Mouse (Mus musculus) neural tube, embryonic 15.5 days (tissue): ENCODE measurements around the gene Vamp3. TPM values are rescaled to one million over a fixed set of nuclear protein-coding genes. Genes with fewer than 3 reads are reported as not detected.
"Not testable (repeated sequence)": the region's sequence is repeated elsewhere in the genome, so short reads cannot be mapped to it uniquely, and the experiment has no call there.

ENCODE experiments used
- ATAC-seq: fragments of 200-750 bp; cut with Nextera tagmentation; 2 replicates; pipeline ENCODE4 v1.8.0; 2017; ENCODE audit warnings: mild to moderate bottlenecking, moderate TSS enrichment, moderate library complexity; ENCODE audit not compliant: low FRiP score
- H3K27ac ChIP-seq: fragments of 300-500 bp; sonication (generic); replicated peaks from 2 replicates; pipeline ENCODE4 v1.5.1; 2015; ENCODE audit warnings: mild to moderate bottlenecking, inconsistent platforms
- H3K27me3 ChIP-seq: fragments of 300-500 bp; sonication (generic); replicated peaks from 2 replicates; pipeline ENCODE4 v1.6.1; 2015; ENCODE audit warnings: inconsistent platforms
- H3K36me3 ChIP-seq: fragments of 300-500 bp; sonication (generic); 2 replicates; pipeline ENCODE4 v1.6.1; 2015; ENCODE audit warnings: inconsistent platforms
- H3K4me1 ChIP-seq: fragments of 300-500 bp; sonication (generic); 2 replicates; pipeline ENCODE4 v1.6.1; 2015; ENCODE audit warnings: inconsistent platforms
- H3K4me2 ChIP-seq: fragments of 300-500 bp; sonication (generic); 2 replicates; pipeline ENCODE4 v1.6.1; 2015; ENCODE audit warnings: inconsistent platforms, mild to moderate bottlenecking, moderate library complexity
- H3K4me3 ChIP-seq: fragments of 300-500 bp; sonication (generic); replicated peaks from 2 replicates; pipeline ENCODE4 v1.5.1; 2015; ENCODE audit warnings: mild to moderate bottlenecking, inconsistent platforms
- H3K9ac ChIP-seq: fragments of 300-500 bp; sonication (generic); replicated peaks from 2 replicates; pipeline ENCODE4 v1.6.1; 2015; ENCODE audit warnings: mild to moderate bottlenecking, inconsistent platforms
- H3K9me3 ChIP-seq: fragments of 300-500 bp; sonication (generic); replicated peaks from 2 replicates; pipeline ENCODE4 v1.6.1; 2016; ENCODE audit warnings: inconsistent platforms
- WGBS: fragments of 180-500 bp; shearing (Covaris S2); methylation state at CpG from one replicate; pipeline ENCODE4 v1.1.7; 2015; ENCODE audit warnings: mixed read lengths; 5-methylcytosine and 5-hydroxymethylcytosine counted together
- polyA plus RNA-seq: library from polyadenylated mRNA; unstranded; fragments of >200 nt; fragmentation: Nextera tagmentation; extraction: Ambion mirVana; gene quantifications from 2 replicates; pipeline ENCODE4 v1.2.1, GENCODE M21; 2015

The Vamp3 gene
- polyA plus RNA-seq, 1 experiment from 2014 or later, result 46.1 TPM

DNA sequence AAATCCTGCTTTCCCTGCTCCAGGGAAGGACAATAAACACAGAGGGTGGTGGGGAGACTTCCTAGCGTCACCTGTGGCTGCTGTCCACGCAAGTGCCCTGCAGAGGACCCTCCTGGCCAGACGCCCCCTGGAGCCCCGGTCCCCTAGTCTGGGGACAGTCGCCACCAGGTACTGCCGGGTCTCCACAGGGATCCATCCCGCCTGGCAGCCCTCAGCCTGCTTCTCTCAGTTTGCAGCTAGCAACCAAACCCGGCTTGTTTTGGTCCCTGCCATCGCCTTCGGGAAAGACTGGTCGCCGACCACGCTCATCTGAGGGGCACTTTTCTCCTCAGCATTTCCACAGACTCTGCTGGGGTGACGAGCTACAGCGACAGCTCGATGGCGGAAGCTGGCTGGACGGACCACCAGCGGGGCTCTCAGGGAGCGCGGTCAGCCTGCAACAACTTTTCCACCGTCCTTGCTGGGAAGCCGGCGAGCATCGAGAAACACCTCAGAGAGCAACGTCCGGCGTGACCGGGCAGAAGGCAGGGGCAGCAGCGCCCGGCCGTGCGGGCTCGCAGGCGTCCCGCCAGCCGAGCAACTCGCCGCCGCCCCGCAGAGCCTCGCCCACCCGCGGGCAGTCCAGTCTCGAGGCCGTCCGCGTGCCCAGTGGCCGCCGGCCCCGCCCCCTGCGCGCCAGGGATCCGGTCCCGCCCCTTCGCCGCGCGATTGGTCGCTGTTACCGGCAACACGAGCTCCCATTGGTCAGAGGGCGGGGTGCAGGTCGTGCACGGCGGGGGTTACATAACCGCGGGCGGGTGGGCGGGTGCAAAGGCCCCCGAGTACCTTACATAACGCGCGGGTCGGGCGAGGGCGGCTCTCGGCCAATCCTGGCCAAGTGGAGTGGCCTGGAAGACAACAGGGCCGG lies 13.5 kb downstream of the Vamp3 start, which contains the start of gene Per3:
Gene Per3, minus strand, starts transcription at position 629 of the 907 bp plus-strand sequence.
- H3K9me3 ChIP-seq, result no peaks in the 10 kb centered on the region
- peak within 1 kb of the TSS; percentile 51 for H3K9ac ChIP-seq
- peaks cover 17% of the 10 kb centered on the region for H3K4me1 ChIP-seq
- H3K36me3 ChIP-seq, result peaks cover 28% of the 10 kb centered on the region
- peak within 1 kb of the TSS; percentile 63 for H3K4me3 ChIP-seq
- H3K27me3 ChIP-seq, result peaks cover 11% of the 10 kb centered on the region; the same call in 1 of the 2 replicates
- peak within 1 kb of the TSS; percentile 69 for H3K27ac ChIP-seq
- H3K4me2 ChIP-seq, result peak within 1 kb of the TSS; percentile 96
- under 1% methylated on average over 70 of the region's 79 CpGs for WGBS
- peak; percentile 96 for ATAC-seq

DNA sequence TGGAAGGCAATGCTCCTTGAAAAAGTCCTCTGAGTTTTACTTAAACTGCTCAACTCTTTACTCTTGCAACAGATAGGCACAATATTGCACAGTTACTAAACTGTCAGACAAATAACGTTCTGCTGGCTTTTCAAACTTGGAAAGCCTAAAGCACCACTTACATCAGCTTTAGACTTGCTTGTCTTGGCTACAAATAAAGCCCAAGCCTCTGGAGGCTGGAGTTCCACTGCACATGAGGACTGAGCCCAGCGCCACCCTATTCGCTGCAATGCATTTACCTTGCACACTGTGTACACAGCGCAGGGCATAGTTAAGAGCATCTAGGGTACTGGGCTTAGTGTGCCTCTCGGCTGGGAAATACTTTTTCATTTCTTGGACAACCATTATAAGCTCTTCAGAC lies 14.5 kb downstream of the Vamp3 start:
- Histone ChIP-seq H3K4me2 (peak overlapping the region; percentile 96), H3K9ac (no peak overlapping the region), H3K4me3 (peak overlapping the region; percentile 63), H3K36me3 (peaks cover 18% of the 10 kb centered on the region), H3K9me3 (no peaks in the 10 kb centered on the region), H3K27me3 (peaks cover 11% of the 10 kb centered on the region; the same call in 1 of the 2 replicates), H3K27ac (no peak overlapping the region), H3K4me1 (peaks cover 17% of the 10 kb centered on the region)
- whole genome bisulfite sequencing, result 19% methylated on average over 5 of the region's 5 CpGs
- ATAC-seq, result no peak

DNA sequence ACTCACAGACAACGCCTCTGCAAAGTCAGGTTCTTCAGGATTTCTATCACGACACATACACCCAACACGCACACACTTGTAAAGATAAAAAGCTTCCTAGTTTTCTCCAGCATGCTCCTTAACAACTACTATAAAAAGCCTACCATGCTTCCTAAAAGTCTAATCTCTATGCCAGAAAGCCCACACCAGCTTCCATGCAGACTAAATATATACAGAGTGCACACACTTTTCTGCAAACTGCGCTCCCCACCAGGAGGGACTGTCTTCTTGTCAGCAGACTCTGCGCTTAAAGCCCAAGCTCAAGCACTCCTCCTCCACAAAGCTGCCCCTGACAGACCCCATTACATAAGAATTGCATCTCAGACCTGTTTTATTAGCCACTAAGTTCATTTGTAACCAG lies 16.3 kb downstream of the Vamp3 start:
- no peak overlapping the region for H3K9ac ChIP-seq
- peaks cover 17% of the 10 kb centered on the region for H3K4me1 ChIP-seq
- 72% methylated on average over 5 of the region's 5 CpGs for WGBS
- no peak for ATAC-seq
- no peaks in the 10 kb centered on the region for H3K9me3 ChIP-seq
- H3K4me2 ChIP-seq, result no peak overlapping the region
- no peak overlapping the region for H3K4me3 ChIP-seq
- peaks cover 2% of the 10 kb centered on the region for H3K36me3 ChIP-seq
- H3K27ac ChIP-seq, result no peak overlapping the region
- peaks cover 11% of the 10 kb centered on the region; the same call in 1 of the 2 replicates for H3K27me3 ChIP-seq

DNA sequence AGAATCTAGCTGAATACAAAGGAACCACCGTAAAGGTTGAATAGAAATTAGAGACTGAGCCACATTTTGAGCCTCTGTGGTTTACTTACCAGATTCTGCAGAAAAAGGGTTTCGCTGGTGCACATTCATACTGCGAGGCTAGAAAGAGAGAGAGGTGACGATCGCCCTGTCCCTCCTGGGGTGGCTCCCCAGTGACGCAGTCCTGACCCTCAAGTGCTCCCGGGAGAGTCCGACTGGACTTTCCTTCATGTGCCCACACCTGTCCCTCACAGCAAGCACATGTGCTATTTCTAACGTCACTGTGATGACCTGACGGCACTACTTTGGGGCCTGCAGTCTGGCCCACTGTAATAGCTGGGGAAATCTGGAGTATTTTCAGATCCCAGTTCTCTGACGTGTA lies 20.0 kb downstream of the Vamp3 start:
- H3K9me3 ChIP-seq, result no peaks in the 10 kb centered on the region
- H3K4me1 ChIP-seq, result no peaks in the 10 kb centered on the region
- H3K27ac ChIP-seq, result no peak overlapping the region
- H3K27me3 ChIP-seq, result 0 out of 2 replicates have a peak, but pooled peaks cover 4% of the 10 kb centered on the region
- no peak overlapping the region for H3K4me3 ChIP-seq
- H3K9ac ChIP-seq, result no peak overlapping the region
- 0 out of 2 replicates have a peak, but pooled peaks cover 4% of the 10 kb centered on the region for H3K36me3 ChIP-seq
- ATAC-seq, result no peak
- WGBS, result 93% methylated on average over 11 of the region's 11 CpGs
- H3K4me2 ChIP-seq, result no peak overlapping the region

DNA sequence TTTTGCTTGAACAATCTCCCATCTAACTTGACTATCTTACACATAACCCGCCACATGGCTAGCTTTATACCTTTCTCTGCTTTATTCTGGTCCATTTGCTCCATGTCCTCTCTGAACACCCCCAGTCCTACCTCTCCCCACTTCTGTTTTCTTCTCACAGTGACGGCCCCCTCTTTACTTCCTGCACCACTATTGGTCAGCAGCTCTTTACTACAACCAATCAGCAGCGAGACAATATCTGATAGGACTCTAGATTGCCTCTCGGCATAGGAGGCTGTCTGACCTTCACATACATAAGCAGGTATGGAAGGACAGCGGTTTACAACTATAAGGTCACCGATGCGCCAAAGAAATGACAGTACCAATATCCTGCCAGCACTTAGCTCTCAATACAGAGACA lies 21.2 kb downstream of the Vamp3 start:
- H3K27me3 ChIP-seq, result no peaks in the 10 kb centered on the region
- no peak overlapping the region for H3K4me3 ChIP-seq
- no peaks in the 10 kb centered on the region for H3K9me3 ChIP-seq
- no peak overlapping the region for H3K9ac ChIP-seq
- WGBS, result 93% methylated on average over 7 of the region's 7 CpGs
- no peaks in the 10 kb centered on the region for H3K4me1 ChIP-seq
- no peak for ATAC-seq
- H3K4me2 ChIP-seq, result no peak overlapping the region
- no peak overlapping the region for H3K27ac ChIP-seq
- H3K36me3 ChIP-seq, result 0 out of 2 replicates have a peak, but pooled peaks cover 4% of the 10 kb centered on the region

DNA sequence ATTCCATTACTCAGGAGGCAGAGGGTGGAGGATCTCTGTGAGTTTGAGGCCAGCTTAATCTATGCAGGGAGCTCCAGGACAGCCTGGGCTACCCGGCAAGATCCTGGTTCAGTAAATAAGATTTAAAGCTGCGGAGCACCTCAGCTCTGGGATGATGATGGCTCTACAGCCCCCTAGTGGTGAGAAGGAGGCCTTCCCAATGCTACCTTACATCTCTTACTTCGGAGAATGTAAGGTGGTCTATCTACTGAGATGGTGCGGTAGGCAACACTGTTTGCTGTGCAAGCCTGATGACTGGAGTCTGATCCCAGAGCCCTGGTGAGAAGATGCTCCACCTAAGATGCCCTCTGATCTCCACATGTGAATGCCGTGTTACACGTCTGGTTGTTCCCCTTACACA lies 30.8 kb downstream of the Vamp3 start:
- ATAC-seq, result no peak
- no peak overlapping the region for H3K4me3 ChIP-seq
- no peaks in the 10 kb centered on the region for H3K9me3 ChIP-seq
- WGBS, result 49% methylated on average over 6 of the region's 6 CpGs
- H3K9ac ChIP-seq, result no peak overlapping the region
- no peak overlapping the region for H3K27ac ChIP-seq
- H3K4me2 ChIP-seq, result no peak overlapping the region
- H3K4me1 ChIP-seq, result no peaks in the 10 kb centered on the region
- no peaks in the 10 kb centered on the region for H3K27me3 ChIP-seq
- H3K36me3 ChIP-seq, result peaks cover 14% of the 10 kb centered on the region

DNA sequence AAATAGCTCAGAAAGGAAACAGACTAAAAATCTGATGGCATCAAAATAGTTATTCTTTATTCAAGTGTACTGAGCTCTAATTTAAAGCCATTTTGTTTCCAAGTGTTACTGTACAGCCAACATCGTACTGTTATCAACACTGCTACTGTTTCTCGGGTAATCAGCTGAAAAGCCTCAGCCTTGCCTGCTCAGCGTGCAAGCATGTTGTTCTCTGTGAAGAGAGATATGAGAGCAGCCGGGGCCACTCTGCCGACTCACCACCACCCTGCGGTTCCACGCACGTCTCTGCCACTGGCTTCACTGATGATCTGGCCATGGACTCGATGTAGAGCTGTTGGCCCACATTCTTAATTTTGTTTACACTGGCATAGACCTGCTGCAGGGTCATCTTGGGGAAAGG lies 33.6 kb downstream of the Vamp3 start:
- Histone ChIP-seq H3K27ac (no peak overlapping the region), H3K9ac (no peak overlapping the region), H3K4me3 (no peak overlapping the region), H3K4me1 (no peaks in the 10 kb centered on the region), H3K9me3 (no peaks in the 10 kb centered on the region), H3K27me3 (no peaks in the 10 kb centered on the region), H3K4me2 (no peak overlapping the region), H3K36me3 (peaks cover 15% of the 10 kb centered on the region)
- ATAC-seq, result no peak
- WGBS, result 92% methylated on average over 9 of the region's 9 CpGs

DNA sequence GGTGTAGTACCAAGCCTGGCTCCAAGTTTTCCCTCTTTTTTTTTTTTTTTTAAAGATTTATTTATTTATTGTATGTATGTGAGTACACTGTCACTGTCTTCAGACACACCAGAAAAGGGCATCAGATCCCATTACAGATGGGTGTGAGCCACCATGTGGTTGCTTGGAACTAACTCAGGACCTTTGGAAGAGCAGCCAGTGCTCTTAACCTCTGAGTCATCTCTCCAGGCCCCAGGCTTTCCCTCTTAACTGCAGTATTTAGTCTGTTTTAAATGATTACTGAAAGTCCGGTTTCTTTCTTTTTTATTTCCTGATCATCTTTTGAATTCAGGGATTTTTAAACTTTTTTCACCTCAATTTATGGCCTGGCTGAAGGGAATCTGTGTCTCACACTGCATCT lies 40.4 kb downstream of the Vamp3 start:
- H3K9me3 ChIP-seq, H3K4me2 ChIP-seq, H3K4me3 ChIP-seq, H3K27ac ChIP-seq, H3K4me1 ChIP-seq, H3K27me3 ChIP-seq, ATAC-seq, H3K9ac ChIP-seq: not testable (repeated sequence)
- 90% methylated on average over 1 of the region's 1 CpGs for WGBS
- peaks cover 36% of the 10 kb centered on the region for H3K36me3 ChIP-seq

DNA sequence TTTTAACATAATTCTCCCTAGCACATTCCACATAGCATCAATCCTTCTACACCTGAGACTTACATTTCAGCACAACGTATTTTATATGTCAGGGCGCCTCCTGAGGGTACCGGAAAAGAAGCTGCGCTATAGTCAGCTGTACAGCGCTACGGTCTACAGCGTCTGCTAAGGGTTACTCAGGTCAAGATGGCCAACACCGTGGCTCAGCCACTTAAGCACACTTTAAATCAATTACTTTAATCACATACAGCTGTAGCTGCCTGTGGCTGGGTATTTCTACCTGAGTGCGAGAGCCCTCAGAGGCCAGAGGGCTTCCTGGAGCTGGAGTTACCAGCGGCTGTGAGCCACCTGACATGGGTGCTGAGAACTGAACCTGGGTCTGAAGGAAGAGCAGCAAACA lies 41.8 kb downstream of the Vamp3 start:
- Histone ChIP-seq H3K36me3 (peaks cover 36% of the 10 kb centered on the region), H3K4me3 (no peak overlapping the region), H3K4me2 (no peak overlapping the region), H3K9ac (no peak overlapping the region), H3K4me1 (no peaks in the 10 kb centered on the region), H3K9me3 (no peaks in the 10 kb centered on the region), H3K27me3 (no peaks in the 10 kb centered on the region), H3K27ac (no peak overlapping the region)
- WGBS, result 91% methylated on average over 10 of the region's 10 CpGs
- no peak for ATAC-seq

DNA sequence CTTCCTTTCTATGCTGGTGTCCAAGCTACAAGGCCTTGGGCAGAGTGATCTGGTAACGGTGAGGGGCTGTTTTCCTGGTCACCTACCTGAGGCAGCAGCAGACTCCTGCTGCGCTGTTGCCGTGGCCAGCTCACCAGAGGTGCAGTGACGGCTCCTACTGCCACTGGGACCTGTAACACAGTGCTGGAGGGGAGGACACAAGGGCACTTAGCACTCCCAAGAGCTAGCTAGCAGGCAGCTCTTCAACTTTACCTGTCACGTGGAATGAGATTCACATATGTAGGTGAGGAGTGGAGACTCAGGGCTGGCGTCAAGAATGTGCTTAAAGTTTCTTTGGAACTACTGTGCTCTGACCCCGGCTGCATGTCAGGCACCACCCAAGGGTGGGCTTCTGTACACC lies 47.4 kb downstream of the Vamp3 start:
- Histone ChIP-seq H3K36me3 (peaks cover 20% of the 10 kb centered on the region), H3K9ac (no peak overlapping the region), H3K27me3 (no peaks in the 10 kb centered on the region), H3K27ac (no peak overlapping the region), H3K4me2 (no peak overlapping the region), H3K4me1 (no peaks in the 10 kb centered on the region), H3K9me3 (no peaks in the 10 kb centered on the region), H3K4me3 (no peak overlapping the region)
- WGBS, result 93% methylated on average over 7 of the region's 7 CpGs
- no peak for ATAC-seq

DNA sequence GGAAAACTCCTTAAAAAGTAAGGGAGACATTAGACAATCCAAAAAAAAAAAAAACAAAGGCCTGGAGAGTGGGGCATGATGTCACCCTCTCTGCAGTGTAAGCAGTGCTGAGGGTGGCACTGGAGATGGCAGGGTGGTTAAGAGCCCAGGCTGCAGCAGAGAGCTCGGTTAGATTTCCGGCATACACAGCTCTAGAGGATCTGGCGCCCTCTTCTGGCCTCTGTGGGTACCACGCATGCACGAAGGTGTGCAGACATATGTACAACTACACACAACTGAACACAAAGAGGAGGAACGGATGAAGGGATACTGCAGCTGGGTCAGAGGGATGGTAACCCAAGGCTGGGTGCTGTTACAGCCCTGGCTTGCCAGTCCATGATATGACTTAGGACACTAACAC lies 50.8 kb downstream of the Vamp3 start:
- Histone ChIP-seq H3K4me3 (no peak overlapping the region), H3K27ac (no peak overlapping the region), H3K9ac (no peak overlapping the region), H3K9me3 (no peaks in the 10 kb centered on the region), H3K27me3 (no peaks in the 10 kb centered on the region), H3K36me3 (peaks cover 10% of the 10 kb centered on the region), H3K4me2 (no peak overlapping the region), H3K4me1 (no peaks in the 10 kb centered on the region)
- WGBS, result 53% methylated on average over 6 of the region's 6 CpGs
- no peak for ATAC-seq

DNA sequence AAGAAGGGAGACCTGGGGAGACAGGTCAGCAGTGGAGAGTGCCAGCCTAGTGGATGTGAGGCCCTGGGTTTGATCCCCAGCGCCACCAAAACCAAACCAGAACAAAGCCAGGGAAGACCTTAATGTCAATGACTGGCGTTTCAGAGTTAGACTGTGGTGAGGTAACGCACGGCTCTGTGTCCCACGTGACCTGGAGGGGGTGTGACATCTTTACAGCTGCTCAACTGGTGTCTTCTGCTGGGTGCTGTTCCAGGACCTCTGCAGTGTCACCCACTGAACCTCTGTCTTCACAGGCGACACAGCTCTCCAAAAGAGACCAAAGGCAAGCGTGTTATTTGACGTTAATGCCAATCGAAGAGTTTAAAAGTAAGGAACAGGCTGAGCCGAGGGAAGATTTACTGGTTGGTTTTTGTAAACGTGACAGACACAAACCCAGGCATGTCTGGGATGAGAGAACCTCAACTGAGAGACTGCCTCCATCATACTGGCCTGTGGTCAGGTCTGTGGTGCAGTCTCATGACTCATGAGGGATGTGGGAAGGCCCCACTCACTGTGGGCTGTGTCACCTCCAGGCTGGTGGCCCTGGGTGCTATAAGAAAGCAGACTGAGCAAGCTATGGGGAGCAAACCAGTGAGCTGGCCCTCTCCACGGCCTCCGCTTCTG lies 52.0 kb downstream of the Vamp3 start:
- Histone ChIP-seq H3K4me3 (no peak overlapping the region), H3K27me3 (no peaks in the 10 kb centered on the region), H3K36me3 (peaks cover 8% of the 10 kb centered on the region), H3K4me2 (no peak overlapping the region), H3K4me1 (no peaks in the 10 kb centered on the region), H3K9ac (no peak overlapping the region), H3K27ac (no peak overlapping the region), H3K9me3 (no peaks in the 10 kb centered on the region)
- no peak for ATAC-seq
- WGBS, result 92% methylated on average over 13 of the region's 13 CpGs
